Mouse (Mus musculus) brain, embryonic 18.5 days (tissue): ENCODE measurements at regions not wholly inside any gene's neighbourhood (a gene's known extent, or its start where the extent isn't known, plus 50 kb on each side); places are given as distances from the start of the nearest gene placed in this dataset.

Experiments
- DNase-seq: peaks from one replicate; pipeline ENCODE4 v3.0.0-alpha.2; 2012; ENCODE audit warnings: low read depth, low spot score

GRCm38 (mm10) chrX:140164859-140165258, 102.2 kb downstream of the Pih1h3b start:
- DNase-seq: no peak

- no peak for DNase-seq
Measured at GRCm38 (mm10) chrX:140165966-140166365, 103.3 kb downstream of the Pih1h3b start.

GRCm38 (mm10) chrX:140179850-140180249, 117.2 kb downstream of the Pih1h3b start:
- no peak for DNase-seq

- no peak for DNase-seq
Measured at GRCm38 (mm10) chrX:140183003-140183402, 120.3 kb downstream of the Pih1h3b start.

- DNase-seq: no peak
Measured at GRCm38 (mm10) chrX:140203676-140204075, 138.4 kb upstream of the Frmpd3 start.

- DNase-seq: no peak
Measured at GRCm38 (mm10) chrX:140208791-140209190, 133.3 kb upstream of the Frmpd3 start.

GRCm38 (mm10) chrX:140212644-140213361, 129.3 kb upstream of the Frmpd3 start:
- DNase-seq: no peak

GRCm38 (mm10) chrX:140214198-140214849, 127.7 kb upstream of the Frmpd3 start:
- DNase-seq: peak; percentile 20

- no peak for DNase-seq
Measured at GRCm38 (mm10) chrX:140255790-140256189, 86.3 kb upstream of the Frmpd3 start.

GRCm38 (mm10) chrX:140269742-140270457, 72.2 kb upstream of the Frmpd3 start:
- no peak for DNase-seq

GRCm38 (mm10) chrX:140277327-140277947, 64.6 kb upstream of the Frmpd3 start:
- DNase-seq: no peak

- DNase-seq: no peak
Measured at GRCm38 (mm10) chrX:140277978-140278729, 63.9 kb upstream of the Frmpd3 start.

- no peak for DNase-seq
Measured at GRCm38 (mm10) chrX:140279266-140279665, 62.8 kb upstream of the Frmpd3 start.

- DNase-seq: no peak
Measured at GRCm38 (mm10) chrX:140280016-140280415, 62.0 kb upstream of the Frmpd3 start.
